Mouse (Mus musculus) bone marrow, adult 2 months (tissue): Measurements from ENCODE around the gene Olfr1254. TPM values are rescaled to one million over a fixed set of nuclear protein-coding genes. Genes with fewer than 3 reads are reported as not detected.

ENCODE experiments used
- H3K27ac ChIP-seq: fragments of 200-500 bp; 2 replicates; pipeline ENCODE4 v1.5.1; 2012; ENCODE audit warnings: low read depth, mild to moderate bottlenecking, control low read depth, inconsistent platforms, low read length; ENCODE audit not compliant: control insufficient read depth, poor library complexity, insufficient read depth
- H3K4me1 ChIP-seq: fragments of 200-500 bp; 2 replicates; pipeline ENCODE4 v1.6.1; 2011; ENCODE audit warnings: low read length; ENCODE audit not compliant: control insufficient read depth, insufficient read depth
- H3K4me3 ChIP-seq: fragments of 200-500 bp; replicated peaks from 2 replicates; pipeline ENCODE3; 2011; ENCODE audit warnings: mild to moderate bottlenecking, low read depth, low read length, control low read depth; ENCODE audit not compliant: control insufficient read depth
- CTCF ChIP-seq: fragments of 200-500 bp; IDR thresholded peaks from 2 replicates; pipeline ENCODE4 v1.5.1; 2011; ENCODE audit warnings: low read length, control low read depth; ENCODE audit not compliant: control insufficient read depth, insufficient read depth
- POLR2A ChIP-seq: fragments of 200-500 bp; IDR thresholded peaks from 2 replicates; pipeline ENCODE4 v1.6.1; 2011; ENCODE audit warnings: low read depth, mild to moderate bottlenecking, control low read depth, low read length, borderline replicate concordance; ENCODE audit not compliant: control insufficient read depth
- WGBS: fragments of 180-500 bp; shearing (Covaris S2); methylation state at CpG from one replicate; pipeline ENCODE4 v1.1.7; 2018; 5-methylcytosine and 5-hydroxymethylcytosine counted together
- polyA plus RNA-seq: library from polyadenylated mRNA; stranded (reverse); fragments of >200 nt; gene quantifications from 2 replicates; pipeline ENCODE4 v1.2.4, GENCODE M21; 2011; ENCODE audit warnings: low replicate concordance; ENCODE audit not compliant: missing spikeins, insufficient read depth, insufficient read length

The Olfr1254 gene
- 0.70 TPM in 1 of 2 replicates, not detected in the other for polyA plus RNA-seq

- Histone ChIP-seq H3K4me3 (no peak within 1 kb of the TSS), H3K4me1 (no peaks in the 10 kb centered on the region), H3K27ac (no peak within 1 kb of the TSS)
- no peak for TF ChIP-seq POLR2A
- TF ChIP-seq CTCF = no peak
Measured at GRCm38 (mm10) chr2:89793519-89793918, at the start of gene Olfr1254. Olfr1254 (minus strand) TSS chr2:89793619.

GRCm38 (mm10) chr2:89841455-89841854 is 48.0 kb upstream of the Olfr1254 start, which contains the start of gene Olfr1256:
Olfr1256 (minus strand) TSS chr2:89841555.
- Histone ChIP-seq H3K4me3 (no peak within 1 kb of the TSS), H3K4me1 (no peaks in the 10 kb centered on the region), H3K27ac (no peak within 1 kb of the TSS)
- 63% methylated on average over 2 of the region's 2 CpGs for WGBS
- no peak for TF ChIP-seq POLR2A

- no peak for TF ChIP-seq CTCF
- no peak for TF ChIP-seq POLR2A
- H3K4me3 ChIP-seq = no peak overlapping the region
- H3K27ac ChIP-seq = no peak overlapping the region
- no peaks in the 10 kb centered on the region for H3K4me1 ChIP-seq
- WGBS = 84% methylated on average over 1 of the region's 1 CpGs
Measured at GRCm38 (mm10) chr2:89820216-89820615, 26.8 kb upstream of the Olfr1254 start.

- Histone ChIP-seq H3K4me1 (no peaks in the 10 kb centered on the region), H3K27ac (no peak within 1 kb of the TSS), H3K4me3 (no peak within 1 kb of the TSS)
- TF ChIP-seq CTCF (no peak), POLR2A (no peak)
- 82% methylated on average over 3 of the region's 3 CpGs for WGBS
Measured at GRCm38 (mm10) chr2:89811751-89812150, 18.3 kb upstream of the Olfr1254 start, which contains the start of gene Olfr1255. Olfr1255 (plus strand) TSS chr2:89812051.

GRCm38 (mm10) chr2:89810751-89811150 is 17.3 kb upstream of the Olfr1254 start:
- TF ChIP-seq CTCF (no peak), POLR2A (no peak)
- no peak overlapping the region for H3K4me3 ChIP-seq
- H3K27ac ChIP-seq = no peak overlapping the region
- H3K4me1 ChIP-seq = no peaks in the 10 kb centered on the region
- WGBS = 67% methylated on average over 2 of the region's 2 CpGs

GRCm38 (mm10) chr2:89799583-89799982 is 6.2 kb upstream of the Olfr1254 start:
- WGBS = 83% methylated on average over 3 of the region's 3 CpGs
- Histone ChIP-seq H3K27ac (no peak overlapping the region), H3K4me1 (no peaks in the 10 kb centered on the region), H3K4me3 (no peak overlapping the region)
- no peak for TF ChIP-seq CTCF
- TF ChIP-seq POLR2A = no peak

GRCm38 (mm10) chr2:89756990-89757389 is 36.4 kb downstream of the Olfr1254 start, which contains the start of gene Olfr1253:
Olfr1253 (minus strand) TSS chr2:89757090.
- TF ChIP-seq POLR2A = no peak
- H3K27ac ChIP-seq = no peak within 1 kb of the TSS
- H3K4me3 ChIP-seq = no peak within 1 kb of the TSS
- H3K4me1 ChIP-seq = no peaks in the 10 kb centered on the region
- 80% methylated on average over 1 of the region's 1 CpGs for WGBS

Other genes starting within 250 kb of the Olfr1254 start
- gene Olfr1245, start 215.2 kb downstream of the Olfr1254 start, polyA plus RNA-seq = not detected in 2 replicates
- not detected in 2 replicates for gene Olfr1246, start 200.5 kb downstream of the Olfr1254 start, polyA plus RNA-seq
- not detected in 2 replicates for gene Olfr1247, start 179.5 kb downstream of the Olfr1254 start, polyA plus RNA-seq
- not detected in 2 replicates for gene Olfr1248, start 175.4 kb downstream of the Olfr1254 start, polyA plus RNA-seq
- gene Olfr1249, start 158.6 kb downstream of the Olfr1254 start, polyA plus RNA-seq = not detected in 2 replicates
- gene Olfr1250, start 132.2 kb downstream of the Olfr1254 start, polyA plus RNA-seq = 0.45 TPM in 1 of 2 replicates, not detected in the other
- gene Olfr1251, start 121.7 kb downstream of the Olfr1254 start, polyA plus RNA-seq = not detected in 2 replicates
- not detected in 2 replicates for gene Olfr1252, start 68.6 kb downstream of the Olfr1254 start, polyA plus RNA-seq
- not detected in 2 replicates for gene Olfr1253, start 36.5 kb downstream of the Olfr1254 start, polyA plus RNA-seq
- gene Olfr1255, start 18.4 kb upstream of the Olfr1254 start, polyA plus RNA-seq = not detected in 2 replicates
- not detected in 2 replicates for gene Olfr1256, start 47.9 kb upstream of the Olfr1254 start, polyA plus RNA-seq
- not detected in 2 replicates for gene Olfr48, start 54.6 kb upstream of the Olfr1254 start, polyA plus RNA-seq
- not detected in 2 replicates for gene Olfr1257, start 84.8 kb upstream of the Olfr1254 start, polyA plus RNA-seq
- gene Olfr1258, start 133.7 kb upstream of the Olfr1254 start, polyA plus RNA-seq = not detected in 2 replicates
- gene Olfr1259, start 155.0 kb upstream of the Olfr1254 start, polyA plus RNA-seq = not detected in 2 replicates
- not detected in 2 replicates for gene Olfr1260, start 180.7 kb upstream of the Olfr1254 start, polyA plus RNA-seq
- not detected in 2 replicates for gene Olfr1261, start 197.6 kb upstream of the Olfr1254 start, polyA plus RNA-seq
- gene Olfr1262, start 206.5 kb upstream of the Olfr1254 start, polyA plus RNA-seq = not detected in 2 replicates
- gene Olfr1263, start 218.5 kb upstream of the Olfr1254 start, polyA plus RNA-seq = not detected in 2 replicates
- gene Olfr1264, start 232.0 kb upstream of the Olfr1254 start, polyA plus RNA-seq = 0.31 TPM in 1 of 2 replicates, not detected in the other
- gene Olfr1265, start 241.7 kb upstream of the Olfr1254 start, polyA plus RNA-seq = not detected in 2 replicates